Mouse (Mus musculus) neural tube, embryonic 13.5 days (tissue): ENCODE measurements at regions not wholly inside any gene's neighbourhood (a gene's known extent, or its start where the extent isn't known, plus 50 kb on each side); places are given as distances from the start of the nearest gene placed in this dataset.

Source experiments
- ATAC-seq: fragments of 200-750 bp; cut with Nextera tagmentation; 2 replicates; pipeline ENCODE4 v1.8.0; 2017; ENCODE audit warnings: low read depth, mild to moderate bottlenecking, moderate TSS enrichment, moderate library complexity
- H3K27ac ChIP-seq: fragments of 300-500 bp; sonication (generic); replicated peaks from 2 replicates; pipeline ENCODE4 v1.5.1; 2015; ENCODE audit warnings: moderate library complexity, mild to moderate bottlenecking, inconsistent platforms
- H3K27me3 ChIP-seq: fragments of 300-500 bp; sonication (generic); 2 replicates; pipeline ENCODE4 v1.6.1; 2015; ENCODE audit warnings: mild to moderate bottlenecking, inconsistent platforms
- H3K36me3 ChIP-seq: fragments of 300-500 bp; sonication (generic); 2 replicates; pipeline ENCODE4 v1.6.1; 2015; ENCODE audit warnings: mild to moderate bottlenecking, inconsistent platforms
- H3K4me1 ChIP-seq: fragments of 300-500 bp; sonication (generic); replicated peaks from 2 replicates; pipeline ENCODE4 v1.6.1; 2015; ENCODE audit warnings: inconsistent platforms
- H3K4me2 ChIP-seq: fragments of 300-500 bp; sonication (generic); 2 replicates; pipeline ENCODE4 v1.6.1; 2015; ENCODE audit warnings: inconsistent platforms, mild to moderate bottlenecking, moderate library complexity
- H3K4me3 ChIP-seq: fragments of 300-500 bp; sonication (generic); 2 replicates; pipeline ENCODE4 v1.5.1; 2015; ENCODE audit warnings: mild to moderate bottlenecking, inconsistent platforms
- H3K9ac ChIP-seq: fragments of 300-500 bp; sonication (generic); 2 replicates; pipeline ENCODE4 v1.6.1; 2015; ENCODE audit warnings: moderate library complexity, mild to moderate bottlenecking, inconsistent platforms
- H3K9me3 ChIP-seq: fragments of 300-500 bp; sonication (generic); 2 replicates; pipeline ENCODE4 v1.6.1; 2016; ENCODE audit warnings: inconsistent platforms
- WGBS: fragments of 180-500 bp; shearing (Covaris S2); methylation state at CpG from one replicate; pipeline ENCODE4 v1.1.7; 2015; 5-methylcytosine and 5-hydroxymethylcytosine counted together

GRCm38 (mm10) chr11:7289242-7289938, 75.7 kb upstream of the Igfbp3 start:
- Histone ChIP-seq H3K36me3 (no peaks in the 10 kb centered on the region), H3K4me3 (no peak overlapping the region), H3K9ac (no peak overlapping the region), H3K27ac (no peak overlapping the region), H3K27me3 (no peaks in the 10 kb centered on the region), H3K4me1 (no peaks in the 10 kb centered on the region), H3K9me3 (no peaks in the 10 kb centered on the region), H3K4me2 (no peak overlapping the region)
- WGBS: 88% methylated on average over 8 of the region's 8 CpGs
- ATAC-seq: no peak

GRCm38 (mm10) chr11:7284836-7285490, 71.2 kb upstream of the Igfbp3 start:
- Histone ChIP-seq H3K27me3 (no peaks in the 10 kb centered on the region), H3K9me3 (no peaks in the 10 kb centered on the region), H3K4me1 (no peaks in the 10 kb centered on the region), H3K9ac (no peak overlapping the region), H3K4me3 (no peak overlapping the region), H3K36me3 (no peaks in the 10 kb centered on the region), H3K4me2 (no peak overlapping the region), H3K27ac (no peak overlapping the region)
- no peak for ATAC-seq
- WGBS: 50% methylated on average over 4 of the region's 4 CpGs

- Histone ChIP-seq H3K4me1 (no peaks in the 10 kb centered on the region), H3K4me2 (no peak overlapping the region), H3K27ac (no peak overlapping the region), H3K9ac (no peak overlapping the region), H3K36me3 (no peaks in the 10 kb centered on the region), H3K9me3 (no peaks in the 10 kb centered on the region), H3K27me3 (no peaks in the 10 kb centered on the region), H3K4me3 (no peak overlapping the region)
- no peak for ATAC-seq
- 93% methylated on average over 3 of the region's 3 CpGs for WGBS
Measured at GRCm38 (mm10) chr11:7282981-7283380, 69.3 kb upstream of the Igfbp3 start.

- Histone ChIP-seq H3K4me1 (no peaks in the 10 kb centered on the region), H3K36me3 (no peaks in the 10 kb centered on the region), H3K9ac (no peak overlapping the region), H3K4me3 (no peak overlapping the region), H3K9me3 (no peaks in the 10 kb centered on the region), H3K27ac (no peak overlapping the region), H3K27me3 (no peaks in the 10 kb centered on the region), H3K4me2 (no peak overlapping the region)
- 87% methylated on average over 2 of the region's 2 CpGs for WGBS
- ATAC-seq: no peak
Measured at GRCm38 (mm10) chr11:7282188-7282587, 68.5 kb upstream of the Igfbp3 start.

GRCm38 (mm10) chr11:7281656-7282055, 67.9 kb upstream of the Igfbp3 start:
- Histone ChIP-seq H3K4me2 (no peak overlapping the region), H3K9me3 (no peaks in the 10 kb centered on the region), H3K4me1 (no peaks in the 10 kb centered on the region), H3K36me3 (no peaks in the 10 kb centered on the region), H3K9ac (no peak overlapping the region), H3K4me3 (no peak overlapping the region), H3K27ac (no peak overlapping the region), H3K27me3 (no peaks in the 10 kb centered on the region)
- ATAC-seq: no peak
- WGBS: 26% methylated on average over 2 of the region's 2 CpGs

DNA sequence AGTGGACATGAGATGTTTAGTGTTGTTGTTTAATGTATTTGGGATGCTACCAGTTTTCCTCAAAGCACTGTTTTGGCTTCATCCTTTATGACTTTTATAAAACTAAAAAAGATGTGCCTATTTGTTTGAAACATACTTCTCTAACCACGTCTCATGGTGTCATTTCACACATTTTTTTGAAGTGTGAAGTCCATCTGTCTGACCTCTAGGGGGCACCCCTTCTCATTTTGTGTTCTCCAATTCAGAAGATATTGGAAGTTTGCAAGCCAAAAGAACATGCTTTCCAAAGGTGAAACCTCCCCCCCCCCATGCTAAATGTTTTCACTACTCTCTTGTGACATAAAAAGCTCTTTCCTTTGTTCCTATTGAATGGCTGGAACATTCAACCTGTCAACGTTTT, 66.2 kb upstream of the Igfbp3 start:
- Histone ChIP-seq H3K27ac (no peak overlapping the region), H3K4me1 (no peaks in the 10 kb centered on the region), H3K9me3 (no peaks in the 10 kb centered on the region), H3K4me3 (no peak overlapping the region), H3K36me3 (no peaks in the 10 kb centered on the region), H3K9ac (no peak overlapping the region), H3K4me2 (no peak overlapping the region), H3K27me3 (no peaks in the 10 kb centered on the region)
- WGBS: 76% methylated on average over 2 of the region's 2 CpGs
- ATAC-seq: no peak

GRCm38 (mm10) chr11:7272543-7272942, 58.8 kb upstream of the Igfbp3 start:
- Histone ChIP-seq H3K9ac (no peak overlapping the region), H3K4me1 (no peaks in the 10 kb centered on the region), H3K4me3 (no peak overlapping the region), H3K4me2 (no peak overlapping the region), H3K27ac (no peak overlapping the region), H3K27me3 (no peaks in the 10 kb centered on the region), H3K36me3 (no peaks in the 10 kb centered on the region), H3K9me3 (no peaks in the 10 kb centered on the region)
- no peak for ATAC-seq
- 48% methylated on average over 3 of the region's 3 CpGs for WGBS

DNA sequence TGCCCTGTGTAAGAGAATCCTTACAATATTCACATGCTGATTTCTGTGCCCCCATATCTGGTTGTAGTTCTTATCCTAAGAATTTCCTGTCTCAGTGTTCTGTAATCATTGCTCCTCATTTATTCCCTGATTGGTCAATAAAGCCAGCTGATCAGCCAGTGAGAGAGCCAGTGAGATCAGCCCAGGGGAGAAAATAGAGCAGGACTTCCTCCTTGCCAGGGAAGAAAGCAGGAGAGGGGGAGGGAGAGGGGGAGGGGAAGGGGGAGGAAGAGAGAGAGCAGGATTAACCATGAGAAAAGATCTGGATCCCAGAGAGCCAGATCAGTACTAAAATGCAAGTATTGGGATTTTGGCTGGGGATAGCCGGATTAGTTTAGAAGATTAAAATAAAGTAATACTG, 57.2 kb upstream of the Igfbp3 start:
- Histone ChIP-seq H3K36me3 (no peaks in the 10 kb centered on the region), H3K9me3 (no peaks in the 10 kb centered on the region), H3K9ac (no peak overlapping the region), H3K4me3 (no peak overlapping the region), H3K4me1 (no peaks in the 10 kb centered on the region), H3K27me3 (no peaks in the 10 kb centered on the region), H3K4me2 (no peak overlapping the region), H3K27ac (no peak overlapping the region)
- 90% methylated on average over 1 of the region's 1 CpGs for WGBS
- no peak for ATAC-seq

GRCm38 (mm10) chr11:7263971-7264370, 50.2 kb upstream of the Igfbp3 start:
- Histone ChIP-seq H3K4me2 (no peak overlapping the region), H3K4me3 (no peak overlapping the region), H3K27me3 (no peaks in the 10 kb centered on the region), H3K4me1 (no peaks in the 10 kb centered on the region), H3K9ac (no peak overlapping the region), H3K9me3 (no peaks in the 10 kb centered on the region), H3K36me3 (no peaks in the 10 kb centered on the region), H3K27ac (no peak overlapping the region)
- 81% methylated on average over 4 of the region's 4 CpGs for whole genome bisulfite sequencing
- no peak for ATAC-seq
